Mouse (Mus musculus): ENCODE measurements around the gene Cd68.

GRCm38 (mm10) chr11:69684936-69685335 lies 19.0 kb upstream of the Cd68 start:
- TF ChIP-seq CTCF (IDR thresholded peaks at IDR 0.05; ENCODE audit: low read depth, low read length) (no peak), GATA1 (IDR thresholded peaks at IDR 0.05; ENCODE audit: borderline replicate concordance, low read length) (no peak), GATA2 (IDR thresholded peaks at IDR 0.05; ENCODE audit: borderline replicate concordance, low read depth, low read length) (no peak), TAL1 (conservative IDR thresholded peaks at IDR 0.05; ENCODE audit: low read depth, low read length) (no peak), POLR2AphosphoS5 (IDR thresholded peaks at IDR 0.05; ENCODE audit: insufficient replicate concordance, low read depth, low read length) (no peak)

Data from G1E (cell line).